9 mouse cellular contexts compared by ENCODE assay signal in genomic region chr5:137596601-137597261, GRCm38 (mm10). TPM values are rescaled to one million over a fixed set of nuclear protein-coding genes. Genes with fewer than 3 reads are reported as not detected.
DNase-seq lines count a peak whose midpoint lies in the region; ATAC-seq lines count a peak whose summit lies in the region.
"Had no signal": no experiment of that assay in that cellular context is flagged by ENCODE, and none has a peak within 500 bp of the region (broad histone marks: within the 10 kb centered on the region; RNA-seq: fewer than 3 reads in every experiment).

No protein-coding gene starts in this region.

- H3K9ac ChIP-seq in hindbrain, embryonic 11.5 days (ENCODE audit: low read depth, low read length) = no peak overlapping the region
- H3K9ac ChIP-seq in lung, embryonic 16.5 days (ENCODE audit: low read length) = peak overlapping the region; percentile 14; the same call in 1 of the 2 replicates

- no peaks in the 10 kb centered on the region for H3K27me3 ChIP-seq in hindbrain, embryonic 11.5 days (ENCODE audit: control insufficient read depth, insufficient read depth, low read length)
- H3K27me3 ChIP-seq in lung, embryonic 16.5 days (ENCODE audit: control insufficient read depth, insufficient read depth, low read depth, low read length) = no peaks in the 10 kb centered on the region
- H3K27me3 ChIP-seq: CH12.LX had no signal

- WGBS in hindbrain, embryonic 11.5 days = 35% methylated on average over 28 of the region's 30 CpGs
- 36% methylated on average over 30 of the region's 30 CpGs for WGBS in lung, embryonic 16.5 days

- DNase-seq in embryo, embryonic 11 days = peak; percentile 25
- DNase-seq in embryo, embryonic 10.5 days (ENCODE audit: low spot score) = no peak
- DNase-seq in CD4-positive helper T cell, adult 2 months (ENCODE audit: low read depth, low spot score) = peak; percentile 79
- no peak for DNase-seq in hindbrain, embryonic 11.5 days (ENCODE audit: low spot score)
- DNase-seq in thymus, postnatal 0 days (ENCODE audit: low spot score) = peak; percentile 62
- DNase-seq in left cerebral cortex, adult 11 months (ENCODE audit: low spot score) = no peak

- H3K4me2 ChIP-seq in hindbrain, embryonic 11.5 days (replicated peaks; ENCODE audit: low read depth, low read length) = 0 out of 2 replicates have a peak overlapping the region, but pooled peaks have one; percentile 3
- peak overlapping the region; percentile 35 for H3K4me2 ChIP-seq in lung, embryonic 16.5 days (ENCODE audit: low read depth, low read length)

- ATAC-seq in hindbrain, embryonic 11.5 days (ENCODE audit: low FRiP score) = no peak
- ATAC-seq in lung, embryonic 16.5 days (ENCODE audit: low read depth) = no peak
- no peak for ATAC-seq in frontal cortex, adult (ENCODE audit: low TSS enrichment)

- no peaks in the 10 kb centered on the region for H3K36me3 ChIP-seq in hindbrain, embryonic 11.5 days (ENCODE audit: control insufficient read depth, insufficient read depth, low read length)
- no peaks in the 10 kb centered on the region for H3K36me3 ChIP-seq in lung, embryonic 16.5 days (ENCODE audit: control insufficient read depth, insufficient read depth, low read length)

- 0 out of 2 replicates have a peak overlapping the region, but pooled peaks have one; percentile 13 for H3K4me3 ChIP-seq in hindbrain, embryonic 11.5 days (ENCODE audit: low read depth, low read length)
- peak overlapping the region; percentile 15; the same call in 1 of the 2 replicates for H3K4me3 ChIP-seq in lung, embryonic 16.5 days (ENCODE audit: low read length)

- no peak overlapping the region for H3K27ac ChIP-seq in hindbrain, embryonic 11.5 days (ENCODE audit: low read depth, low read length)
- H3K27ac ChIP-seq in lung, embryonic 16.5 days (ENCODE audit: low read length) = no peak overlapping the region

- no peaks in the 10 kb centered on the region for H3K9me3 ChIP-seq in hindbrain, embryonic 11.5 days (ENCODE audit: control insufficient read depth, low read length)
- no peaks in the 10 kb centered on the region for H3K9me3 ChIP-seq in lung, embryonic 16.5 days (ENCODE audit: control insufficient read depth, low read length)

- no peaks in the 10 kb centered on the region for H3K4me1 ChIP-seq in hindbrain, embryonic 11.5 days (replicated peaks; ENCODE audit: control insufficient read depth, insufficient read depth, low read length)
- H3K4me1 ChIP-seq in lung, embryonic 16.5 days (replicated peaks; ENCODE audit: control insufficient read depth, insufficient read depth, low read length) = peaks cover 13% of the 10 kb centered on the region

RNA-seq across cellular contexts. Expression of gene Mospd3, which starts 4.1 kb away (rescaled TPM):
- 22.6 and 22.9 TPM in 2 replicates for polyA plus RNA-seq in hindbrain, embryonic 11.5 days (2014; fragmentation: Nextera tagmentation; extraction: Ambion mirVana)
- polyA plus RNA-seq in lung, embryonic 16.5 days (2015; fragmentation: Nextera tagmentation; extraction: Ambion mirVana) = 30.4 and 30.7 TPM in 2 replicates
- polyA plus RNA-seq in thymus, postnatal 0 days (2015; fragmentation: Nextera tagmentation; extraction: Ambion mirVana) = 53.3 and 58.5 TPM in 2 replicates

RNA-seq across cellular contexts. Expression of gene Pcolce, which starts 16.9 kb away (rescaled TPM):
- polyA plus RNA-seq in hindbrain, embryonic 11.5 days (2014; fragmentation: Nextera tagmentation; extraction: Ambion mirVana) = 67.0 and 87.3 TPM in 2 replicates
- polyA plus RNA-seq in lung, embryonic 16.5 days (2015; fragmentation: Nextera tagmentation; extraction: Ambion mirVana) = 119 and 123 TPM in 2 replicates
- polyA plus RNA-seq in thymus, postnatal 0 days (2015; fragmentation: Nextera tagmentation; extraction: Ambion mirVana) = 18.6 and 21.1 TPM in 2 replicates

RNA-seq across cellular contexts. Expression of gene Tfr2, which starts 27.1 kb away (rescaled TPM):
- 2.5 and 2.7 TPM in 2 replicates for polyA plus RNA-seq in hindbrain, embryonic 11.5 days (2014; fragmentation: Nextera tagmentation; extraction: Ambion mirVana)
- 0.46 and 1.4 TPM in 2 replicates for polyA plus RNA-seq in lung, embryonic 16.5 days (2015; fragmentation: Nextera tagmentation; extraction: Ambion mirVana)
- polyA plus RNA-seq in thymus, postnatal 0 days (2015; fragmentation: Nextera tagmentation; extraction: Ambion mirVana) = 0.98 and 1.2 TPM in 2 replicates

RNA-seq across cellular contexts. Expression of gene Fbxo24, which starts 32.1 kb away (rescaled TPM):
- 0.15 and 0.27 TPM in 2 replicates for polyA plus RNA-seq in hindbrain, embryonic 11.5 days (2014; fragmentation: Nextera tagmentation; extraction: Ambion mirVana)
- polyA plus RNA-seq in lung, embryonic 16.5 days (2015; fragmentation: Nextera tagmentation; extraction: Ambion mirVana) = 0.13 and 0.15 TPM in 2 replicates
- polyA plus RNA-seq in thymus, postnatal 0 days (2015; fragmentation: Nextera tagmentation; extraction: Ambion mirVana) = 0.05 and 0.14 TPM in 2 replicates

RNA-seq across cellular contexts. Expression of gene Lrch4, which starts 32.2 kb away (rescaled TPM):
- 25.9 and 28.5 TPM in 2 replicates for polyA plus RNA-seq in hindbrain, embryonic 11.5 days (2014; fragmentation: Nextera tagmentation; extraction: Ambion mirVana)
- polyA plus RNA-seq in lung, embryonic 16.5 days (2015; fragmentation: Nextera tagmentation; extraction: Ambion mirVana) = 34.2 and 42.6 TPM in 2 replicates
- 201 and 205 TPM in 2 replicates for polyA plus RNA-seq in thymus, postnatal 0 days (2015; fragmentation: Nextera tagmentation; extraction: Ambion mirVana)

Comparison
In these comparisons a context has a peak if more than half of its experiments do, and no peak if none do; other contexts are left out.
1. DNase-seq: peak in embryo, embryonic 11 days (single experiment), CD4-positive helper T cell, adult 2 months (single experiment) and thymus, postnatal 0 days (single experiment); none in embryo, embryonic 10.5 days (single experiment), hindbrain, embryonic 11.5 days (single experiment) and left cerebral cortex, adult 11 months (single experiment).